Mouse (Mus musculus) cerebellum, postnatal 25 days (tissue): ENCODE measurements around the gene Fkbp9.

Experiments
- DNase-seq, 2 experiments: peaks; one replicate each; pipeline ENCODE4 v3.0.0; 2021; ENCODE audit warnings: mixed read lengths in 2 of 2

Gene Fkbp9

GRCm38 (mm10) chr6:56831697-56832406 is at the start of gene Fkbp9:
TSS of gene Fkbp9 (plus strand) at chr6:56832059.
- peak; percentile 39 to 48 for DNase-seq

GRCm38 (mm10) chr6:56783561-56784272 is 48.1 kb upstream of the Fkbp9 start:
- DNase-seq = no peak

- no peak for DNase-seq
Observed at GRCm38 (mm10) chr6:56785068-56785467, 46.8 kb upstream of the Fkbp9 start.

- no peak for DNase-seq
Observed at GRCm38 (mm10) chr6:56787668-56788067, 44.2 kb upstream of the Fkbp9 start.

- no peak for DNase-seq
Observed at GRCm38 (mm10) chr6:56789336-56789735, 42.5 kb upstream of the Fkbp9 start.

- no peak for DNase-seq
Observed at GRCm38 (mm10) chr6:56794834-56795233, 37.0 kb upstream of the Fkbp9 start.

- no peak for DNase-seq
Observed at GRCm38 (mm10) chr6:56796232-56796631, 35.6 kb upstream of the Fkbp9 start.

- peak in 1 of 2 experiments; percentile 47 for DNase-seq
Observed at GRCm38 (mm10) chr6:56796668-56797141, 35.2 kb upstream of the Fkbp9 start.

- DNase-seq = peak; percentile 97 to 98
Observed at GRCm38 (mm10) chr6:56797311-56798151, 34.3 kb upstream of the Fkbp9 start, which contains the start of gene Kbtbd2. TSS of gene Kbtbd2 (minus strand) at chr6:56797813.

GRCm38 (mm10) chr6:56798152-56798465 is 33.8 kb upstream of the Fkbp9 start:
- DNase-seq = no peak

GRCm38 (mm10) chr6:56805026-56805425 is 26.8 kb upstream of the Fkbp9 start:
- DNase-seq = no peak

GRCm38 (mm10) chr6:56806195-56806594 is 25.7 kb upstream of the Fkbp9 start:
- DNase-seq = no peak

GRCm38 (mm10) chr6:56808656-56809055 is 23.2 kb upstream of the Fkbp9 start:
- peak; percentile 19 to 53 for DNase-seq

GRCm38 (mm10) chr6:56813332-56813731 is 18.5 kb upstream of the Fkbp9 start:
- no peak for DNase-seq

GRCm38 (mm10) chr6:56818436-56819123 is 13.3 kb upstream of the Fkbp9 start:
- DNase-seq = no peak

- no peak for DNase-seq
Observed at GRCm38 (mm10) chr6:56819124-56819487, 12.8 kb upstream of the Fkbp9 start.

GRCm38 (mm10) chr6:56825657-56826056 is 6.2 kb upstream of the Fkbp9 start:
- no peak for DNase-seq

GRCm38 (mm10) chr6:56832407-56832796 is 543 bp downstream of the Fkbp9 start:
- no peak for DNase-seq

- DNase-seq = no peak
Observed at GRCm38 (mm10) chr6:56832830-56833229, 971 bp downstream of the Fkbp9 start.

- no peak for DNase-seq
Observed at GRCm38 (mm10) chr6:56834769-56835168, 2.9 kb downstream of the Fkbp9 start.

- DNase-seq = peak in 1 of 2 experiments; percentile 26
Observed at GRCm38 (mm10) chr6:56835532-56835931, 3.7 kb downstream of the Fkbp9 start.

- no peak for DNase-seq
Observed at GRCm38 (mm10) chr6:56837166-56837565, 5.3 kb downstream of the Fkbp9 start.

GRCm38 (mm10) chr6:56837621-56838020 is 5.8 kb downstream of the Fkbp9 start:
- DNase-seq = no peak
